Mouse (Mus musculus): ENCODE measurements around the gene Hamp2. TPM values are rescaled to one million over a fixed set of nuclear protein-coding genes. Genes with fewer than 3 reads are reported as not detected.
A peak's percentile ranks its signal among the peaks of the same experiment; 100 is the strongest.
"Not testable (repeated sequence)": the region's sequence is repeated elsewhere in the genome, so short reads cannot be mapped to it uniquely, and the experiment has no call there.

Hamp2 gene
- polyA plus RNA-seq, 1 experiment from 2014 or later = not detected

- H3K4me1 ChIP-seq = no peaks in the 10 kb centered on the region
- H3K9ac ChIP-seq = no peak overlapping the region
- no peak overlapping the region for H3K27ac ChIP-seq
- ATAC-seq = no peak
- no peak overlapping the region for H3K4me3 ChIP-seq
- no peaks in the 10 kb centered on the region for H3K27me3 ChIP-seq (replicated peaks)
- no peak overlapping the region for H3K4me2 ChIP-seq
- no peaks in the 10 kb centered on the region for H3K9me3 ChIP-seq (replicated peaks)
- WGBS (ENCODE audit: insufficient replicate concordance) = 76% methylated on average over 7 of the region's 7 CpGs
- peaks cover 41% of the 10 kb centered on the region for H3K36me3 ChIP-seq
These were observed 21.4 kb upstream of the Hamp2 start for GRCm38 (mm10) chr7:30945876-30946275.

- not testable (repeated sequence) for H3K4me2 ChIP-seq; H3K9ac ChIP-seq; ATAC-seq; H3K9me3 ChIP-seq (replicated peaks); H3K27ac ChIP-seq; H3K4me1 ChIP-seq; H3K27me3 ChIP-seq (replicated peaks); H3K4me3 ChIP-seq
- WGBS (ENCODE audit: insufficient replicate concordance) = 88% methylated on average over 7 of the region's 7 CpGs
- H3K36me3 ChIP-seq = peaks cover 37% of the 10 kb centered on the region
These were observed 21.0 kb upstream of the Hamp2 start for GRCm38 (mm10) chr7:30945466-30945865.

GRCm38 (mm10) chr7:30944706-30945105 is 20.2 kb upstream of the Hamp2 start:
- not testable (repeated sequence) for H3K4me1 ChIP-seq

GRCm38 (mm10) chr7:30943909-30944635 is 19.6 kb upstream of the Hamp2 start, which contains the start of gene Hamp:
Hamp (minus strand) TSS chr7:30944032.
- no peaks in the 10 kb centered on the region for H3K4me1 ChIP-seq
- peaks cover 23% of the 10 kb centered on the region for H3K36me3 ChIP-seq
- no peaks in the 10 kb centered on the region for H3K9me3 ChIP-seq (replicated peaks)
- H3K4me3 ChIP-seq = no peak within 1 kb of the TSS
- no peak within 1 kb of the TSS for H3K27ac ChIP-seq
- no peak within 1 kb of the TSS for H3K4me2 ChIP-seq
- no peak for ATAC-seq
- 48% methylated on average over 9 of the region's 9 CpGs for WGBS (ENCODE audit: insufficient replicate concordance)
- no peak within 1 kb of the TSS for H3K9ac ChIP-seq
- H3K27me3 ChIP-seq (replicated peaks) = no peaks in the 10 kb centered on the region

More at GRCm38 (mm10) chr7:30944706-30945105, 20.2 kb upstream of the Hamp2 start:
- not testable (repeated sequence) for H3K27ac ChIP-seq; H3K9me3 ChIP-seq (replicated peaks); H3K4me2 ChIP-seq; H3K27me3 ChIP-seq (replicated peaks); H3K4me3 ChIP-seq; ATAC-seq; H3K9ac ChIP-seq
- 69% methylated on average over 2 of the region's 2 CpGs for WGBS (ENCODE audit: insufficient replicate concordance)
- H3K36me3 ChIP-seq = peaks cover 29% of the 10 kb centered on the region

- not testable (repeated sequence) for H3K27me3 ChIP-seq (replicated peaks)
These were observed 17.9 kb upstream of the Hamp2 start for GRCm38 (mm10) chr7:30942365-30942764.

GRCm38 (mm10) chr7:30940070-30940469 is 15.6 kb upstream of the Hamp2 start:
- not testable (repeated sequence) for H3K36me3 ChIP-seq; ATAC-seq; H3K9me3 ChIP-seq (replicated peaks); H3K4me1 ChIP-seq; H3K9ac ChIP-seq; H3K4me2 ChIP-seq; H3K27ac ChIP-seq; H3K27me3 ChIP-seq (replicated peaks); H3K4me3 ChIP-seq
- WGBS (ENCODE audit: insufficient replicate concordance) = 73% methylated on average over 1 of the region's 1 CpGs

More at GRCm38 (mm10) chr7:30942365-30942764, 17.9 kb upstream of the Hamp2 start:
- WGBS (ENCODE audit: insufficient replicate concordance) = 25% methylated on average over 3 of the region's 3 CpGs
- not testable (repeated sequence) for H3K27ac ChIP-seq; H3K9ac ChIP-seq; H3K9me3 ChIP-seq (replicated peaks); H3K4me1 ChIP-seq; H3K4me3 ChIP-seq; ATAC-seq; H3K4me2 ChIP-seq
- H3K36me3 ChIP-seq = peaks cover 16% of the 10 kb centered on the region

GRCm38 (mm10) chr7:30935422-30936099 is 11.1 kb upstream of the Hamp2 start:
- H3K9me3 ChIP-seq (replicated peaks); H3K27me3 ChIP-seq (replicated peaks); H3K36me3 ChIP-seq; H3K9ac ChIP-seq; H3K27ac ChIP-seq; ATAC-seq; H3K4me3 ChIP-seq; H3K4me2 ChIP-seq; H3K4me1 ChIP-seq: not testable (repeated sequence)
- WGBS (ENCODE audit: insufficient replicate concordance) = 51% methylated on average over 6 of the region's 6 CpGs

- no peak overlapping the region for H3K4me3 ChIP-seq
- no peaks in the 10 kb centered on the region for H3K9me3 ChIP-seq (replicated peaks)
- no peak overlapping the region for H3K27ac ChIP-seq
- peaks cover 7% of the 10 kb centered on the region; the same call in 1 of the 2 replicates for H3K27me3 ChIP-seq (replicated peaks)
- H3K4me1 ChIP-seq = no peaks in the 10 kb centered on the region
- H3K9ac ChIP-seq = no peak overlapping the region
- H3K36me3 ChIP-seq = no peaks in the 10 kb centered on the region
- no peak overlapping the region for H3K4me2 ChIP-seq
- no peak for ATAC-seq
- 40% methylated on average over 3 of the region's 3 CpGs for WGBS (ENCODE audit: insufficient replicate concordance)
These were observed 410 bp downstream of the Hamp2 start for GRCm38 (mm10) chr7:30924071-30924470.

GRCm38 (mm10) chr7:30922490-30922889 is 2.0 kb downstream of the Hamp2 start:
- not testable (repeated sequence) for ATAC-seq; H3K9me3 ChIP-seq (replicated peaks); H3K4me3 ChIP-seq; H3K36me3 ChIP-seq; H3K27me3 ChIP-seq (replicated peaks); H3K27ac ChIP-seq; H3K4me1 ChIP-seq; H3K4me2 ChIP-seq; H3K9ac ChIP-seq
- WGBS (ENCODE audit: insufficient replicate concordance) = 31% methylated on average over 3 of the region's 3 CpGs

- H3K9ac ChIP-seq = no peak overlapping the region
- no peak overlapping the region for H3K4me2 ChIP-seq
- H3K9me3 ChIP-seq (replicated peaks) = no peaks in the 10 kb centered on the region
- peak; percentile 46; the same call in 1 of the 2 replicates for ATAC-seq
- no peak overlapping the region for H3K27ac ChIP-seq
- 38% methylated on average over 3 of the region's 3 CpGs for WGBS (ENCODE audit: insufficient replicate concordance)
- H3K27me3 ChIP-seq (replicated peaks) = peaks cover 12% of the 10 kb centered on the region
- no peaks in the 10 kb centered on the region for H3K4me1 ChIP-seq
- H3K36me3 ChIP-seq = no peaks in the 10 kb centered on the region
- H3K4me3 ChIP-seq = no peak overlapping the region
These were observed 4.3 kb downstream of the Hamp2 start for GRCm38 (mm10) chr7:30920217-30920616.

GRCm38 (mm10) chr7:30917219-30917618 is 7.3 kb downstream of the Hamp2 start:
- H3K36me3 ChIP-seq = no peaks in the 10 kb centered on the region
- H3K9me3 ChIP-seq (replicated peaks) = no peaks in the 10 kb centered on the region
- WGBS (ENCODE audit: insufficient replicate concordance) = 31% methylated on average over 4 of the region's 4 CpGs
- H3K4me2 ChIP-seq = no peak overlapping the region
- peaks cover 8% of the 10 kb centered on the region; the same call in 1 of the 2 replicates for H3K27me3 ChIP-seq (replicated peaks)
- H3K4me3 ChIP-seq = no peak overlapping the region
- H3K27ac ChIP-seq = no peak overlapping the region
- ATAC-seq = no peak
- H3K9ac ChIP-seq = no peak overlapping the region
- H3K4me1 ChIP-seq = no peaks in the 10 kb centered on the region

- peaks cover 9% of the 10 kb centered on the region; the same call in 1 of the 2 replicates for H3K27me3 ChIP-seq (replicated peaks)
- no peak overlapping the region for H3K4me2 ChIP-seq
- 29% methylated on average over 6 of the region's 6 CpGs for WGBS (ENCODE audit: insufficient replicate concordance)
These were observed 7.8 kb downstream of the Hamp2 start for GRCm38 (mm10) chr7:30916713-30917112.

More at GRCm38 (mm10) chr7:30916713-30917112, 7.8 kb downstream of the Hamp2 start:
- Histone ChIP-seq H3K4me1 (no peaks in the 10 kb centered on the region), H3K9ac (no peak overlapping the region), H3K27ac (no peak overlapping the region), H3K4me3 (no peak overlapping the region), H3K9me3 (replicated peaks) (no peaks in the 10 kb centered on the region), H3K36me3 (no peaks in the 10 kb centered on the region)
- ATAC-seq = no peak
